In genomic region chr8:93226471-93226870, GRCm38 (mm10) we compare ENCODE assay signal across 17 mouse cellular contexts. TPM values are rescaled to one million over a fixed set of nuclear protein-coding genes. Genes with fewer than 3 reads are reported as not detected.
DNase-seq lines count a peak whose midpoint lies in the region; ATAC-seq and TF ChIP-seq lines count a peak whose summit lies in the region.
"Not testable (repeated sequence)": the region's sequence is repeated elsewhere in the genome, so short reads cannot be mapped to it uniquely, and the experiment has no call there.
"Had no signal": no experiment of that assay in that cellular context is flagged by ENCODE, and none has a peak within 500 bp of the region (broad histone marks: within the 10 kb centered on the region; RNA-seq: fewer than 3 reads in every experiment).

No protein-coding gene starts in this region.

- H3K4me3 ChIP-seq in liver, adult 2 months (ENCODE audit: insufficient read depth, low read depth, low read length); lung, postnatal 0 days (ENCODE audit: low read depth, low read length): not testable (repeated sequence)

- WGBS in liver, adult 2 months: 28% methylated on average over 1 of the region's 1 CpGs
- 69% methylated on average over 1 of the region's 1 CpGs for WGBS in lung, postnatal 0 days

- H3K79me2 ChIP-seq in liver, adult 2 months (ENCODE audit: control insufficient read depth, insufficient read depth, low read length): not testable (repeated sequence)

- not testable (repeated sequence) for H3K36me3 ChIP-seq in liver, adult 2 months (ENCODE audit: control insufficient read depth, insufficient read depth, low read length); lung, postnatal 0 days (ENCODE audit: insufficient read depth, low read length)

- peak; percentile 13; the same call in 1 of the 2 replicates for ATAC-seq in lung, postnatal 0 days

- H3K4me2 ChIP-seq in lung, postnatal 0 days (replicated peaks; ENCODE audit: low read depth, low read length): not testable (repeated sequence)

- not testable (repeated sequence) for TF ChIP-seq POLR2A in liver, adult 2 months (IDR thresholded peaks at IDR 0.05; ENCODE audit: extremely low read depth, insufficient read depth, low read length)

- not testable (repeated sequence) for H3K9ac ChIP-seq in liver, adult 2 months (ENCODE audit: low read depth, low read length); lung, postnatal 0 days (replicated peaks; ENCODE audit: low read depth)

- H3K27me3 ChIP-seq in liver, adult 2 months (ENCODE audit: control insufficient read depth, insufficient read depth, low read length); lung, postnatal 0 days (replicated peaks; ENCODE audit: insufficient read depth, low read length): not testable (repeated sequence)

- TF ChIP-seq EP300 in lung, postnatal 0 days (IDR thresholded peaks at IDR 0.05): not testable (repeated sequence)

- DNase-seq in liver, adult 2 months (ENCODE audit: extremely low read depth, low read depth, low spot score): peak; percentile 66
- peak; percentile 27 for DNase-seq in lung, postnatal 0 days (ENCODE audit: low spot score)
- DNase-seq in lung, postnatal 25 days (ENCODE audit: low spot score): peak; percentile 51
- peak; percentile 64 for DNase-seq in lung, postnatal 36 days

- H3K9me3 ChIP-seq in lung, postnatal 0 days (ENCODE audit: low read length): not testable (repeated sequence)

- not testable (repeated sequence) for H3K27ac ChIP-seq in liver, adult 2 months (replicated peaks; ENCODE audit: insufficient read depth, low read depth, low read length); lung, postnatal 0 days (ENCODE audit: low read length)

- not testable (repeated sequence) for TF ChIP-seq CTCF in liver, adult 2 months (IDR thresholded peaks at IDR 0.05; ENCODE audit: low read depth, low read length); lung, postnatal 0 days (IDR thresholded peaks at IDR 0.05)

- peaks cover 23% of the 10 kb centered on the region for H3K4me1 ChIP-seq in liver, adult 2 months (ENCODE audit: control insufficient read depth, insufficient read depth, low read length)
- H3K4me1 ChIP-seq in lung, postnatal 0 days (ENCODE audit: insufficient read depth, low read depth, low read length): not testable (repeated sequence)

RNA-seq across cellular contexts. Expression of gene Ces1e, which starts 2.9 kb away (rescaled TPM):
- total RNA-seq in liver, adult 2 months (2014; rRNA removed): 135 and 161 TPM in 2 replicates
- 80.8 and 82.7 TPM in 2 replicates for polyA plus RNA-seq in liver, adult 2 months (2012; rRNA removed)
- polyA plus RNA-seq in lung, postnatal 0 days (2015; fragmentation: Nextera tagmentation; extraction: Ambion mirVana): 2.7 and 3.8 TPM in 2 replicates
- total RNA-seq: adrenal gland, adult 8-10 months; adrenal gland, postnatal 25 days; adrenal gland, postnatal 36 days; CH12.LX; ES-E14; G1E; MEL had no signal
- polyA plus RNA-seq: activated CD4-positive, CD25-positive, alpha-beta regulatory T cell, adult 4 months; adrenal gland, adult 2 months; brain, embryonic 14.5 days; C2C12; CD4-positive, CD25-positive, alpha-beta regulatory T cell, adult 4 months; G1E; Patski had no signal

RNA-seq across cellular contexts. Expression of gene Ces1d, which starts 28.8 kb away (rescaled TPM):
- total RNA-seq in liver, adult 2 months (2014; rRNA removed): 1,635 and 2,448 TPM in 2 replicates
- 539 and 606 TPM in 2 replicates for polyA plus RNA-seq in liver, adult 2 months (2012; rRNA removed)
- 408 and 424 TPM in 2 replicates for polyA plus RNA-seq in lung, postnatal 0 days (2015; fragmentation: Nextera tagmentation; extraction: Ambion mirVana)
- total RNA-seq: CH12.LX, ES-E14, G1E, MEL had no signal
- polyA plus RNA-seq: activated CD4-positive, CD25-positive, alpha-beta regulatory T cell, adult 4 months; brain, embryonic 14.5 days; C2C12; CD4-positive, CD25-positive, alpha-beta regulatory T cell, adult 4 months; G1E; Patski had no signal

RNA-seq across cellular contexts. Expression of gene Ces1f, which starts 53.1 kb away (rescaled TPM):
- 493 and 530 TPM in 2 replicates for total RNA-seq in liver, adult 2 months (2014; rRNA removed)
- polyA plus RNA-seq in liver, adult 2 months (2012; rRNA removed): 222 and 270 TPM in 2 replicates
- polyA plus RNA-seq in lung, postnatal 0 days (2015; fragmentation: Nextera tagmentation; extraction: Ambion mirVana): 1.1 and 1.3 TPM in 2 replicates
- total RNA-seq: CH12.LX, ES-E14, G1E had no signal
- polyA plus RNA-seq: activated CD4-positive, CD25-positive, alpha-beta regulatory T cell, adult 4 months; brain, embryonic 14.5 days; C2C12; CD4-positive, CD25-positive, alpha-beta regulatory T cell, adult 4 months; G1E; Patski had no signal

Comparison
In these comparisons a context has a peak if more than half of its experiments do, and no peak if none do; other contexts are left out.
1. RNA of gene Ces1e, which starts 2.9 kb away (polyA plus RNA-seq): 80.8 to 82.7 TPM in liver, adult 2 months; 2.7 to 3.8 TPM in lung, postnatal 0 days; every median in the first group is over 10 times any median in the second.
2. RNA of gene Ces1f, which starts 53.1 kb away (polyA plus RNA-seq): 222 to 270 TPM in liver, adult 2 months; 1.1 to 1.3 TPM in lung, postnatal 0 days; every median in the first group is over 10 times any median in the second.
3. Peak in every context shown above with its lines, with median percentiles within 50 percentile points of each other: DNase-seq.